Mouse (Mus musculus): ENCODE data around the gene Rftn1.

The Rftn1 gene

DNA sequence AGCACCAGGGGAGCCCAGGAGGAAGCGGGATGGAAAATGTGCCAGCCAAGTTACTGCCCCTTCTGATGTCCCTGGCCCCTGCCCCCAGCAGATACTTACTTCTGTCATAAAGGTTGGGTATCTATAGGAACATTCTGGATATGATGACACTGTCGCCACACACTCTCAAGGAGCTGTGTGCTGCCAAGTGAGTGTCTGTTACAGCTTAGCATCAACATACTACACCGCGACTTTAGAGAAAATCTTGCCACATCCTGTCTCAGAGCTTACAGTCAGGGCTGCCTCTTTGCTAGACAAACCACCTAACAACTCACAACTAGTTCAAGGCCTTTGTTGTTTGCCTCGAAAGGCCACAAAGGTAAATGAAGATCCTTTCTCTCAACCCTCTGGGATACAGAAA, 96.4 kb downstream of the Rftn1 start:
- DNase-seq (ENCODE audit: low spot score in 2 of 2): no peak

DNA sequence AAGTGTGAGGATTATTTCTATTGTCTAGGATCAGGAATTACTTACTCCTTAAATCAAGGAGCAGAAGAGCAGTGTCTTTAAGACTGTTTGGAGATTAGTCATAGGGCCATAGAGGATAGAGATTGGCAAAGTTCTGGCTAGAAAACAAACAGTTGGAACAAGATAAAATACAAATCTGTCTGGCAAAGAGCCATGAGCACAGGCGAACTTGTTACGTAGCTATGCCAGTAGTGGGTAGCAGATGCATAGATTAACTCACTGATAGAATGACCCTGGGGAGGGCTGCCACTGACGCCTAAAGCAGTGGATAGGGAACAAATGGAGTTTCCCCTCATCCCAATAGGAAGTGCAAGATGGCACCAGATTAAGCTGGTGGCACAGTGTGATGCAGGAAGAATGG, 97.1 kb downstream of the Rftn1 start:
- no peak for DNase-seq (ENCODE audit: low spot score in 2 of 2)

DNA sequence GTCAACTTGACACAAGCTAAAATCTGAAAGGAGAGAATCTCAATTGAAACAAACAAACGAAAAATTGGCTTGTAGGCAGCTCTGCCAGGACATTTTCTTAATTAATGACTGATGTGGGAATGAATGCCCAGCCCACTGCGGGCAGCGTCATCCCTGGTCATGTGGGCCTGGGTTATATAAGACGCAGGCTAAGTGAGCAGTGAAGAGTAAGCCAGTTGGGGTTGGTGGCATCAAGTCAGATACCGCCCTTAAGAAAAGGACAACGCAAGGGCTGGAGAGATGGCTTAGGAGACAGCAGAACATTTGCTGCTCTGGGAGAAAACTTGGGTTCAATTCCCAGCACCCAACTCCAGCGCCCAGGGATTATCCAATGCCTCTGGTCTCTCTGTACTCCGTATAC, 97.6 kb downstream of the Rftn1 start:
- DNase-seq (ENCODE audit: low spot score in 2 of 2): no peak

DNA sequence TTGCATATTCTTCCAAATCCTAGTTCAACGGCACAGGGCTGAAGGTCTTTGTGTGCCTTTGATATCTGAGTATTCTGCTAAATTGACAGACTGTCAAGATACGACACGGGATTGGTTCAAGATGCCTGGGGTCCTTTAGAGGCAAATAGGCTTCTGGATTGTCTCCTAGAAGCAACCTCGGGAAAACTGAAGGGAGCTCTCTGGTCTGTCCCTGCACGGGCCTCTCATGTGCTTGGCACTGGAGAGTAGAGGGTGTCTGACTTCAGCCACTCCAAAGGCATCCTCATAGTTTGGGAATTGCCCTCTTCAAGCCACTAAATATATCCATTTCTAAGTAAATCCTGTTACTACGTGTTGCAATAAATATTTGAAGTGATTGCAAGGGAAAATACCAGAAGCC, 98.6 kb downstream of the Rftn1 start:
- DNase-seq (ENCODE audit: low spot score in 2 of 2): no peak

DNA sequence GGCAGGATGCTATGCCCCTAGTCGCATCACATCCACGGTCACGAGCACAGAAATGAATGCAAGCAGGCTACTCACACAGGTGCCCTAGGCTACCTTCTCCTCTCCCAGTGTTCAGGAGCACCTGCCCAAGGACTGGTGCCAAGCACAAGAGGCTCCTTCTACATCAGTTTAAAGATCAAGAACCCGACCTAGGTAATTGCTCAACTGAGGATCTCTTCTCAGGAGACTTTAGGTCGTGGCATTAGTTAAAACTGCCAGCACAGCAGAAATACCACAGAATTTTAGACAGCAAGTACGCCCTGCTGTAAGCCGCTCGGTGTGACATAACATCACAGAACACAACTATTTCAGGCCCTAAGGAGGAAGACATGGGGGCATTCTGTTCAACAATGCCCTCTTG, 100.7 kb downstream of the Rftn1 start:
- DNase-seq (ENCODE audit: low spot score in 2 of 2): no peak

DNA sequence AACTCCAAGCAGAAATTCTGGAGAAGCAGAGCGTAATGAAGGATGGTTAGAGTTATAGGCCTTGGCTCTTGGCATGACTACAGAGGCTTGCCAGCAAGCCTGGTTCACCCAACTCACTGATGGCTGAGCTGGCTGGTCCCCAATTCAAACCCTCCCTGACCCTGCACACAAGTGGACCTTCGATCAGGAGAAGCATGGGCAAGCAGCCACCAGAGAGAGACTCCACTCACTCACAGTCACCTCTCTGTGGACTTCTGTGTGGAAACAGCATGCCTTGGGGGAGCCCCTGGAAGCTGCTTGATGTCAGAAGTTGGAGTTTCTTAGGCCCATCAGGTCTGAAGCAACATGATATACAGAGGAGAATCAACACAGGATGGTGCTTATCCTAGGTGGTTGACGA, 102.4 kb downstream of the Rftn1 start:
- no peak for DNase-seq (ENCODE audit: low spot score in 2 of 2)

DNA sequence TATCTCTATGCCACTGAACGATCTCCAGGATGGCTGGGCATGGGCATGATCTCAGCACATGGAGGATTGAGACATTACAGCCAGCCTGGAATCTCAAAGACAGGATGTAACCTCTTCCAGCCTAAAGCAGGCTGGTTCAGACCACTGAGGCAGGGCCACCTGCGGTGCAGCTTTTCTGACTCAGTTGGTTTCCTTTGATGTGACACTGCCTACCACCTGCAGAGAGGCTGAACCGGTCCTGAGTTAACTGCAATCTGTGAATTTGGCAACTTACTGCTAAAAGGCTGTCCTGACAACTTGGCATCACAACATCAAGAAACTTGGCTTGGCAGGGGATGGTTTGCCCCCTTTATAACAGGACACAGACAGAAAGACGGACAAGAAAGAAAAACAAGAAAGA, 103.6 kb downstream of the Rftn1 start:
- DNase-seq (ENCODE audit: low spot score in 2 of 2): no peak

DNA sequence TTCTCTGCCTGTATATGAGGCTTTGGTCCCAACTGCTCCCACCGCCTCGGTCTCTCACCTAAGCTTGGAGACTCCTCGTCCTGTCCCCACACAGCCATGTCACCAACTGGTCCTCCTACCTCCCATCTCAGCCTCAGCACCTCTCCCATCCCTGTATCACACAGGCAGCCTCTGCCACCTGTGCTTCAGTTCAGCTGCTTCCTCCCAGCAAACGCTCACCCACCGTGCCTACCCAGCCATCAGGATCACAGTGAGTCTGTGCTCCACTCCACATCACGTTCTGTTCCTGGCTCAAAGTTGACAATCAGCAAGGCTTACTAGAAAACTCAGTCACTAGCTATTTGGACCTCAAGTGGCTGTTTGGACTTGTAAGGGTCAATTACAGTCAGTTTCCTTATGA, 105.8 kb downstream of the Rftn1 start:
- DNase-seq (ENCODE audit: low spot score in 2 of 2): no peak

DNA sequence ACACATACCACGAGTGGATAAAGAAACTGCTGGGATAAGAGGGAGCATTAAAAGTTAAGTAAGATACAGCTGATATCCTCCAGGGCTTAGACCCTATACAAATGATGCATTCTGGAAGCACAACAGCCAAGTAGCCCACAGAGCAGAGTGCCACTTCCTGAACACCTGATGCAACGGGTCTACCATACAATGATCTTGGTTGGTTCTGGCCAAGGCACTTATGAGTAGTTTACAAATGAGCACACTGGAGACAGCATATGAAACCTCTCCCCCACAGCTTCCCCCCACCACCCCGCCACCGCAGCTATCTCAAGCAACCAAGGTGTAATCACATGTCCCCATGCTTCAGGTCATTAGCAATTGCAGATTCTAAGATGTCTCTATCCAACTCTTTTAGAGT, 106.5 kb downstream of the Rftn1 start:
- no peak for DNase-seq (ENCODE audit: low spot score in 2 of 2)

DNA sequence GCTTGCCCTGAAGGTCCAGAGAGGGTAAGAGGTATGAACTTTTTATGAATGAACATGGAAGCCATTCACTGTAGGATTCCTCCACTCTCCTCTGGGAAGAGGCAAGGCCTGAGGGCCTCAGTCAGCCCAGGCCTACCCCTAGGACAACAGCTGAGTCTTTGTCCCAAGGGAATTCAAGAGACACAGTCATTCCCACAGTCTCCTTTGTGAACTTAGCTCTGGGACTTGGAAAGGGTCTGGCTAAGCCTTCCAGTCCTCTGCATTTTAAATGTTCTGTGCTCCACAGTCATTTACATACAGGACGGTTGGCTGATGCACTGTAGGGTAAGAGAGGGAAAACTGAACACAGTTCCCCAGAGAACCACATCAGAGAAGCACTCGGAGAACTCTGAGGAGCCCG, 107.5 kb downstream of the Rftn1 start:
- no peak for DNase-seq (ENCODE audit: low spot score in 2 of 2)

DNA sequence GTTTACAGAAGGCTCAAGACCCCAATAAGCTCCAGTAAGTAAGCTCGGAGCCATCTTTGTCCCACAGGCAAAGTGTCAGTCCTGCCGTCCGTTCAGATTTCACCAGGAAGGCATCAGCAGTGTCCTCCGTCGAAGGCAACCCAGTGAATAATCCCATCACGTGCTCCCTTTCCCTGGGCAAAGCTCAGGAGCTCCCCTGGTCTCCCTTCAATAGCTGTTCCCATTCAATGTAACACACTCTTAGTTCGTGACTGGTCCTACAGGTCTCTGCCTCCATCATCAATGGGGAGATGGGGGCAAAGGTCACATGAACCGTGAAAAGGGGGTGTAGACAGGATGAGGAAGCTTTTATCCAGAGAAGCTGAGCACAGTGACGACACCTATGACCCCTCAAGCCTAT, 108.8 kb downstream of the Rftn1 start:
- DNase-seq (ENCODE audit: low spot score in 2 of 2): no peak

DNA sequence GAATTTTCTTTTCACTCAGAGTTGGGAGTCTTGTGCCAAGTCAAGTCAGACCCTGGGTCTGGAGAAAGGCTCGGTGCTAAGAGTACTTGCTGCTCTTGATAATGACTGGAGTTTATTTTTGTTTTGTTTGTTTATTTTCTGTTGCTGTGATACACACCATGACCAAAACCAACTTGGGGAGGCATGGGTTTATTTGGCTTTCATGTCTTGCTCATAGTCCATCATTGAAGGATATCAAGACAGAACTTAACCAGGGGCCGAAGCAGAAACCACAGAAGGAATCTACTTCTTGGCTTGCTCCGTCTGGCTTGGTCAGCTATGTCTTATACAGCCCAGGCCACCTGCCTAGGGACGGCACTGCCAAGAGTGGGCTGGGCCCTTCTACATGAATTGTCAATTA, 109.5 kb downstream of the Rftn1 start:
- no peak for DNase-seq (ENCODE audit: low spot score in 2 of 2)

DNA sequence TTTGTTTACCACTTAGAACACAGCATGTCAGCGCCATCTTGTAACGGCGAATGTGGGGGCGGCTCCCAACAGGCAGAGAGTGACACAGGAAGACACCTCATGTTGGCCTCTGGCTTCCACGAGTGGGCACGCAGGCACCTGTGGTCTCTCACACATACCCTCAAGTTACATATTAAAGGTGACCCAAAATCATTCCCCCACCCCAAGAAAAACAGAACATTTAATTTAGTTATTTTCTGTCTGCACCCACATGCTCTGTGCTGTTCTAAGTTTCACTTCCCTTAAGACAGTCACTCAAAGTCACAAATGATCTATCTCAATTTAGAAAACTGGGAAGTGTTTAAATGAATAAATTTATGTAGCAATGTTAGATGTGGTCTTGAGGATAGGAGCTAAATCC, 111.7 kb downstream of the Rftn1 start:
- DNase-seq (ENCODE audit: low spot score in 2 of 2): no peak

DNA sequence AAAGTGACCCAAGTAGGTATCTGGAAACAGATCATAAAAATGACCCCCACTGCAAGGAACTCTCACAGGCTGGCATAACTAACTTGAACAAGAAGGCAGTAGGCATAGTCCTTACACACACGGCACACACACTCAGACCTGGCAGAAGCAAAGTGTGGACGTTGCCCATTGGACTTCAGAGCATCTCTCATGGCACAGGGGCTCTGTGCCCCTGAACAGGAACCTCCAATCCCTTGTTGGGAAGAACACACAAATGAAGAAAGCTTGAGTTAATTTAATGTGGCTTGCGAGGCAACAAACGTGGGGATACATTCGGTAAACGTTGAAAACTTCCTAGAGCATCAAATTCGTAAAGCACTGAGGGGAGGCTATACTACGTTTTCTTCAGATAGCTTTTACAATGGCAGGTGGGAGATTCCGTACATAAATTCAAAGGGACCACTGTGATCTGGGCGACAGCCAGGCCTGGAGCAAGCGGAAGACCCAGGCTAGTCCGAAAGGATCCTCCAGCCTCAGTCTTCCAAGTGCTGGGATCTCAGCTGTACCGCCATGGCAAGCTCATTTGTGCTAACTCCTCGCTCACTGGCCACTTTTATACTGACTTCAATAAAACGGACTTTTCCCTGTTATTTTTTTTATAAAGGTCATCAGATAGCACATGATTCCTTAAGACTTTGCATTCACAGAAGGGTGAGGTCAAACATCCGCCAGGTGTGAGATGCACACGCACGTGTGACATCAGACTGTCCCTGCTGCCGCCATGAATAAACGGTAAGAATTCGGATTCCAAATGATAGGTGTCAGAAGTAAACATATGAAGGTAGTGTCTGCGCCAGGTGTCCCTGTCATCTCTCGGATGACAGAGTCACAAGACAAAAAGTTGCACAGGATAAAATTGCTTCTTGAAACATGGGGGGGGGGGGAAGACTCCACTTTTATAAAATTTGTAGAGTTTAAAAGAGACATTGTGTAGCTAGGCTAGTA, 117.2 kb downstream of the Rftn1 start:
- no peak for DNase-seq (ENCODE audit: low spot score in 2 of 2)

DNA sequence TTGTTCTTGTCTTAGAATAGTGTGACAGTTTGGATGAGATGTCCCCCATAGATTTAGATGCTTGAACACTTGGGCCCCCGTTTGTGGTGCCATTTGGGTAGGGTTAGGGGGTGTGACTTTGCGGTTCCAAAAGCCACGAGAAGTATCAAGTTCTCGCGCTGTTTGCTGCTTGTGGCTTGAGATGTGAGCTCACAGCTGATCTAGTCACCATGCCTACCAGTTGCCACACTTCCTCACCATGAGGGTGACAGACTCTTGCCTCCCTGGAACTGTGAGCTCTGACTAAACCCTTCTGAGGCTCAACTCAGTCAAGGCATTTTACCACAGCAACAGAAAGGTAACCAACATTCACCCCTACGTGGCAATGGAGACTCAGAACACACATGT, 118.9 kb downstream of the Rftn1 start:
- DNase-seq (ENCODE audit: low spot score in 2 of 2): no peak

DNA sequence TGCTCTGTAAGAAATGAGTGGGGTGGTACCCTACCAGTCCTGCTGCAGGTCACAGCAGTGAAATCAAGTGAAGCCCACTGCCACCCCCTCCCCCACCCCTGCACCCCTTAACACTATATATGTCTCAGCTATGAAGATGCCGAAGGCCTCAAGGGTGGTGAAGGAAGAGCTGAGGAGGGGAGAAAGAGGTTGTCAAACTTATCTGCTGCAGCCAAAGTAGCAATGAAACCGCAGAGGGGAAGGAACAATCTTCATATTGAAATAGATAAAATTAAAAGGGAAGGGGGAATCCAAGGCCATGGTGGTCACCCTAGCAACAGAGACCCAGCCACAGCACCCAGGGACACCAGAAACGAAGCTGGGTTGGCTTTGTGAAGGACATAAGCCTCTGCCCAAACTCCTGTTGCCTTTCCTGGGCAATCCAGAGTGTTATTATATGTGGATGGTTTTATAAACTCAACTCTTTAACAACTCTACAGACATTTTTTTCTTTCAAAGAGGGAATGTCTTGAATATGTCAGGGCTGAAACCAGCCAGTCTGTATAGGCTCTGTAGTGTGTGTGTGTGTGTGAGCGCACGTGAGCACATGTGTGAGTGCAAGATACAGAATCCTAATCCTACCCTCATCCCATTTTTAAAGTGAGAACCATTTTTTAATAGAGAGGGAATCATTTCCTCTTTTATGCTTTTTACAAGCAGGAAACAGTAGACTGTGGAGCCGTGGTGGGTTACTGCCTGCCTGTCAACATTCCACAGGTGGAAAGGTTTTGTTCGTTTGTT, 119.5 kb downstream of the Rftn1 start:
- no peak for DNase-seq (ENCODE audit: low spot score in 2 of 2)

DNA sequence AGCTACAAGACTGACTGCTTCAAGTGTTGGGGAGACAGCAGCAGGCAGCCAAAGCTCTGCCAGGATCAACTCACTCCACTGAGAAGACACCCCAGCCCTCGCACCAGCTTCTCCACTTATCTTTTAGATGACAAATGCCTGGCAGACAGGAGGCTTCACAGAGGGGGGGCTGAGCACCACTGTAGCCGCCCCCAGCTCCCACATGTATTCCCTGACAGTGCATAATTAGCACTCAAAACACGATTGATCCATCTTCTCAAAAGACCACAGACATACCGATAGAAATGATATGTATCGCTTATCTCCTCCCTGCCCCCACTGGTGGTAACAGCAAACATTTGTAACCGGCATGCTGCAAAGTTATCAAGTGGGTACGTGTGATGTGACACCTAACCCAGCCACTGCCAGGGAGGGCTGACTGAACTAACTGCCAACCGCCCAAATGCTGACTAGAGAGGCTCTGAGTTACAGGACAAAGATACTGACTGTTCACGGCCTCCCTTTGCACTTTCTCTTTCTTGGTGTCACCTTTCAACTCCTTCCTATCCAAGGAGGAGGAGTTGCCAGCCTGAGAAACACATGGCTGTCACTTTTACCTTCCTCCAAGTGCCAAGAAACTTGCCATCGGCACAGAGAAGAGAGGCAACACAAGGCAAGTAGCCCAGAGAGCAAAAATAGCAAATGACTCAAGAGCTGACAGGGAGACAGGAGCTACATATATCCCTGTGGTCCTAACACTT, 120.4 kb downstream of the Rftn1 start:
- peak; percentile 27 to 41 for DNase-seq (ENCODE audit: low spot score in 2 of 2)

DNA sequence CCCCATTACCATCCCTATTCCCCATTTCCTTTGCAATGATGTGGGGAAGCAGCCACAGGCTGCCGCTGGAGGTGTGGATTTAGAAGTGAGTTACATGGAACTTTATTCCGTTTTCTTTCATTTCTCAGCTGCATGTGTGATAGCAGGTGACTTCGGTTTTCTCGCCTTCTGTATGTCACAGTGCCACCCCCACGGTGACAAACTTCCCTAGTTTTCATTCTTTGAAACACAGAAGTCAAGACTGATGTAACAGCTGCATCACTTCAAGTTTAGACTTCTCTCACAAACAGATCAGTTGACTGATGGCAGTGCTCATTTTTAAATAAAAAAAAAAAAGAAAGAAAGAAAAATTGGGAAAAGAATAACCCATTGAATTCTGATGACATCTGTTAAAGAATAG, 121.3 kb downstream of the Rftn1 start:
- DNase-seq (ENCODE audit: low spot score in 2 of 2): no peak

DNA sequence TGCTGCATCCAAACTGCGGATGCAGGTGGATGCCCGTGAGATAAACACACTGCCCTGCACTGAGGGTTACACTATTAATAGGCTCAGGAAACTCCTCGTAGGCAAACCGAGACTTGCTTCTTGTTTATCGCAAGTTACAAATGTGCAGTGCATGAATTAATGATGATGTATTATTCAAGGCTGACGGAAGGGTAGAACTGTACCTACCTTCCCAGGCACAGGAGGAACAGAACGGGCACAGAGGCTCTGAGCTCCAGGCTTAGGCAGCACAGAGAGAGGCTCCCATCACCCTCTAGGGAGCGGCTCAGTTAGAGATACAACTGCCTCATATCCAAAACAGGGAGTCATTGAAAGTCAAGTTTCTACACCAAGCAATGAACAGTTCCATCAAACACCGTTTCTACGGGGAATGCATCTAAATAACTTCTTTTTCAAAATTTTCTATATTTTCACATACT, 121.8 kb downstream of the Rftn1 start:
- no peak for DNase-seq (ENCODE audit: low spot score in 2 of 2)

DNA sequence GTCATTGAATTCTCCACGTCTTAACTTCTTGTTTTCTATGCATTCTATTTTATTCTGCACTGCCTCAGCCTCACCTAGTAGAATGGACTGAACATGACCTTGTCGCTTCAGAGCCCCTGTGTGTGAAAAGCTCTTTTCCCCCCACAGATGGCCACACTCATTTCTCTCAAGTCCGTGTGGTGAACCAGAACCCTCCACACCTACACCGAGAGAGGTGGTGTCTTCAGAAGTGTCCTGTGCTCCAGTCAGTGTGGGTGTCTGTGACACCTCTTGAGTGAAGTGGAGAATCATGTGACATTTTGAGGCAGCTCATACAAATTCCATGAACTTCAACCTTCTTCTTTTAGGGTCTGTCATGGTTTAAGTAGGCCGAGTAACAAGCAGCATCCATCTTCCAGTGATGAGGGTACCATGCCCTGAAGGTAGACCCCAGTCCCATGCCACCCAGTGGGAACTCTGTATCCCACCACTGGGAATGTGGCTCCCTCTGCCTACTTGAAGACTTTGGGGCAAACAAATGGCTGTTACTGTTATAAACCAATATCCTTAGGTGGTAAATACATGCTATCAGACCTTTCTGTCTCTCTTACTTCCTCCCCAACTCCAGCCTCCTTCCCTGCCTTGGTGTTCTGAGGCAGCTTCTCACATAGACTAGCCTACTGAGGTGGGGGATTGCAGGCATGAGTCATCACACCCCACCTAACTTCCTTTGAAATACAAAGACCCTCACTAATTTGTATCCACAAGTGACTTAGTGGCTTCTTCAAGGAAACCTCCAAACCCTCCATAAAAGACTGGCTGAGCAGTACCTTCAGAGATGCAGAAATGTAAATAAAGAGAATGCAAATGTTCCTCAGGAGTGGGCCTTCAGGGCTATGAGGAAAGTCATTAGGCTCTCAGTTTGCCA, 122.4 kb downstream of the Rftn1 start:
- DNase-seq (ENCODE audit: low spot score in 2 of 2): no peak

Data from frontal cortex, postnatal 25 days (tissue).